In the genomic region with DNA sequence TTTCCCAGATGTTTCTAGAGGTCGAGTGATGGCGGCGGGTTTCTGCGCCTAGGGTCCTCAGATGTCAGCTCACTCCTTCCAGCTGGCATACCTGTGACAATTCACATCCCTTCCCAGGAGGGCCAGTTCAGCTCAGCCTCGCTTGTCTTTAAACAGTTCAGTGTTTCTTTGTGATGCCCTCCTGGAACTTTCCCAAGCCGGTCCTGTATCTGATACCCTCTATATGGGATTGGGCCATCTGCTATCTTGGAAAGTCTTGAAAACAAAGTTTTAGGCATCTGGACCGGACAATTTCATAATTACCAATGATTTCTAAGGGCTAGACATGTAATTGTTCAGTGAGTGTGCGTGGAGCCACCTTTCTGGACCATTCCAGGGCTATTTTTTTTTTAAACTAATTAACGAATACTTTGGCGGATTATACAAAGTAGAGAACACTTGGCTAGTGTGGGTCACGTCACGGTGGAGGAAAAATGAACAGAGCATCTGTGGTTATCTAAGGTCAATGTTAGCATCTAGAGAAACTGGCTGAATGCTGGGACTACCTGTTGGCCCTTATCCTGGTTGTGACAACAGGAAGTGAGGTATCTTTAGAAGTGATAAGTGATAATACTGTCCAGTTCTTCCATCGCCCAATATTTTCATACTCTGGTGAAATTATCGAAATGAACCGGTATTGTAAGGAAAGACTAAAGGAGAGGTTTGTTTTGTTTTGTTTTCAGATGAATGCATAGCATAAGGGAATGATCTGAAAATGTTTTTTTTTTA, we compare ENCODE assay signal across 9 mouse cellular contexts. TPM values are rescaled to one million over a fixed set of nuclear protein-coding genes. Genes with fewer than 3 reads are reported as not detected.
DNase-seq lines count a peak whose midpoint lies in the region; ATAC-seq and TF ChIP-seq lines count a peak whose summit lies in the region.
"Had no signal": no experiment of that assay in that cellular context is flagged by ENCODE, and none has a peak within 500 bp of the region (broad histone marks: within the 10 kb centered on the region; RNA-seq: fewer than 3 reads in every experiment).

No protein-coding gene starts in this region.

- no peaks in the 10 kb centered on the region for H3K9me3 ChIP-seq in heart, embryonic 12.5 days (replicated peaks)
- H3K9me3 ChIP-seq in G1E (replicated peaks), result no peaks in the 10 kb centered on the region
- no peaks in the 10 kb centered on the region for H3K9me3 ChIP-seq in hindbrain, embryonic 11.5 days (ENCODE audit: control insufficient read depth, low read length)
- H3K9me3 ChIP-seq in midbrain, embryonic 10.5 days (replicated peaks), result no peaks in the 10 kb centered on the region

- no peaks in the 10 kb centered on the region for H3K27me3 ChIP-seq in heart, embryonic 12.5 days (replicated peaks)
- no peaks in the 10 kb centered on the region for H3K27me3 ChIP-seq in G1E (ENCODE audit: insufficient read depth, low read length)
- H3K27me3 ChIP-seq in hindbrain, embryonic 11.5 days (ENCODE audit: control insufficient read depth, insufficient read depth, low read length), result no peaks in the 10 kb centered on the region
- no peaks in the 10 kb centered on the region for H3K27me3 ChIP-seq in midbrain, embryonic 10.5 days (ENCODE audit: low read depth, poor library complexity, severe bottlenecking)

- peak overlapping the region; percentile 92 for H3K4me3 ChIP-seq in heart, embryonic 12.5 days
- H3K4me3 ChIP-seq in G1E (ENCODE audit: low read depth, low read length), result peak overlapping the region; percentile 87
- peak overlapping the region; percentile 93 for H3K4me3 ChIP-seq in hindbrain, embryonic 11.5 days (ENCODE audit: low read depth, low read length)
- H3K4me3 ChIP-seq in midbrain, embryonic 10.5 days, result peak overlapping the region; percentile 94

- peak; percentile 18; the same call in 1 of the 2 replicates for ATAC-seq in heart, embryonic 12.5 days (ENCODE audit: insufficient number of reproducible peaks, low FRiP score)
- no peak for ATAC-seq in G1E (ENCODE audit: extremely low read depth, insufficient number of reproducible peaks, low FRiP score, poor library complexity, severe bottlenecking)
- ATAC-seq in hindbrain, embryonic 11.5 days (ENCODE audit: low FRiP score), result peak; percentile 41; the same call in 1 of the 2 replicates

- peak overlapping the region; percentile 77 for H3K4me2 ChIP-seq in heart, embryonic 12.5 days
- peak overlapping the region; percentile 57 for H3K4me2 ChIP-seq in hindbrain, embryonic 11.5 days (replicated peaks; ENCODE audit: low read depth, low read length)

- peaks cover 16% of the 10 kb centered on the region for H3K36me3 ChIP-seq in heart, embryonic 12.5 days
- H3K36me3 ChIP-seq in G1E (replicated peaks), result peaks cover 17% of the 10 kb centered on the region
- 0 out of 2 replicates have a peak, but pooled peaks cover 3% of the 10 kb centered on the region for H3K36me3 ChIP-seq in hindbrain, embryonic 11.5 days (ENCODE audit: control insufficient read depth, insufficient read depth, low read length)
- peaks cover 20% of the 10 kb centered on the region for H3K36me3 ChIP-seq in midbrain, embryonic 10.5 days

- no peak for DNase-seq in heart, postnatal 10 days
- DNase-seq in G1E (ENCODE audit: low spot score), result no peak
- no peak for DNase-seq in hindbrain, embryonic 11.5 days (ENCODE audit: low spot score)
- no peak for DNase-seq in midbrain, embryonic 10.5 days (ENCODE audit: low spot score)
- no peak for DNase-seq in adrenal gland, adult 18-20 months (ENCODE audit: low spot score in 2 of 2)
- DNase-seq in thymus, postnatal 4 days, result no peak
- DNase-seq in cerebellum, adult 9-11 months, result no peak

- intact Hi-C loops in heart, postnatal 10 days (cut with DNase I), result no loop called here

- H3K4me1 ChIP-seq in heart, embryonic 12.5 days (replicated peaks), result peaks cover 15% of the 10 kb centered on the region
- H3K4me1 ChIP-seq in G1E (ENCODE audit: insufficient read depth, low read depth, low read length), result peaks cover 32% of the 10 kb centered on the region
- no peaks in the 10 kb centered on the region for H3K4me1 ChIP-seq in hindbrain, embryonic 11.5 days (replicated peaks; ENCODE audit: control insufficient read depth, insufficient read depth, low read length)
- H3K4me1 ChIP-seq in midbrain, embryonic 10.5 days, result peaks cover 33% of the 10 kb centered on the region

- 22% methylated on average over 15 of the region's 15 CpGs for WGBS in heart, embryonic 12.5 days
- 29% methylated on average over 15 of the region's 15 CpGs for WGBS in hindbrain, embryonic 11.5 days
- WGBS in midbrain, embryonic 10.5 days, result 31% methylated on average over 15 of the region's 15 CpGs

- TF ChIP-seq CTCF in G1E (IDR thresholded peaks at IDR 0.05; ENCODE audit: low read depth, low read length), result no peak

- peak overlapping the region; percentile 98 for H3K9ac ChIP-seq in heart, embryonic 12.5 days
- H3K9ac ChIP-seq in hindbrain, embryonic 11.5 days (ENCODE audit: low read depth, low read length), result peak overlapping the region; percentile 100

- peak overlapping the region; percentile 96 for H3K27ac ChIP-seq in heart, embryonic 12.5 days (ENCODE audit: poor library complexity, severe bottlenecking)
- peak overlapping the region; percentile 99 for H3K27ac ChIP-seq in hindbrain, embryonic 11.5 days (ENCODE audit: low read depth, low read length)
- peak overlapping the region; percentile 100 for H3K27ac ChIP-seq in midbrain, embryonic 10.5 days (replicated peaks)

RNA-seq across cellular contexts. Expression of a gene that starts 0.4 kb away (rescaled TPM):
- 178 and 181 TPM in 2 replicates for polyA plus RNA-seq in heart, embryonic 12.5 days (2016; fragmentation: Nextera tagmentation; extraction: Ambion mirVana)
- 10 to 100 TPM; 68.3 to 76.9 TPM for total RNA-seq in heart, postnatal 10 days (2021)
- total RNA-seq in G1E (2014; fragmentation: Nextera tagmentation) (168 and 175 TPM in 2 replicates), G1E (2017) (144 and 160 TPM in 2 replicates)
- 373 and 391 TPM in 2 replicates for polyA plus RNA-seq in G1E (2012)
- polyA plus RNA-seq in hindbrain, embryonic 11.5 days (2014; fragmentation: Nextera tagmentation; extraction: Ambion mirVana), result 217 and 219 TPM in 2 replicates
- 296 and 338 TPM in 2 replicates for polyA plus RNA-seq in midbrain, embryonic 10.5 days (2016; fragmentation: Nextera tagmentation; extraction: Ambion mirVana)
- total RNA-seq in adrenal gland, adult 18-20 months (2021), result 10 to 100 TPM; 40.5 to 57.3 TPM

RNA-seq across cellular contexts. Expression of a gene that starts 12.7 kb away (rescaled TPM):
- polyA plus RNA-seq in heart, embryonic 12.5 days (2016; fragmentation: Nextera tagmentation; extraction: Ambion mirVana), result 1.6 TPM in 2 replicates
- 10 to 100 TPM; 12.6 to 18.9 TPM for total RNA-seq in heart, postnatal 10 days (2021)
- total RNA-seq in G1E (2014; fragmentation: Nextera tagmentation) (not detected in 2 replicates), G1E (2017) (0.05 and 0.17 TPM in 2 replicates)
- polyA plus RNA-seq in G1E (2012), result not detected in 2 replicates
- polyA plus RNA-seq in hindbrain, embryonic 11.5 days (2014; fragmentation: Nextera tagmentation; extraction: Ambion mirVana), result 0.67 and 0.80 TPM in 2 replicates
- 0.12 and 0.24 TPM in 2 replicates for polyA plus RNA-seq in midbrain, embryonic 10.5 days (2016; fragmentation: Nextera tagmentation; extraction: Ambion mirVana)
- total RNA-seq in adrenal gland, adult 18-20 months (2021), result 1 to 10 TPM; 1.3 to 1.7 TPM

RNA-seq across cellular contexts. Expression of a gene that starts 53.8 kb away (rescaled TPM):
- not detected in 2 replicates for polyA plus RNA-seq in heart, embryonic 12.5 days (2016; fragmentation: Nextera tagmentation; extraction: Ambion mirVana)
- total RNA-seq in heart, postnatal 10 days (2021), result not detected
- total RNA-seq in G1E (2014; fragmentation: Nextera tagmentation), result not detected in 2 replicates
- not detected in 2 replicates for total RNA-seq in G1E (2017)
- not detected in 2 replicates for polyA plus RNA-seq in G1E (2012)
- polyA plus RNA-seq in hindbrain, embryonic 11.5 days (2014; fragmentation: Nextera tagmentation; extraction: Ambion mirVana), result 0.10 TPM in 1 of 2 replicates, not detected in the other
- not detected in 2 replicates for polyA plus RNA-seq in midbrain, embryonic 10.5 days (2016; fragmentation: Nextera tagmentation; extraction: Ambion mirVana)
- total RNA-seq in adrenal gland, adult 18-20 months (2021), result not detected
- polyA plus RNA-seq: large intestine, adult 2 months had no signal
